Mouse (Mus musculus): ENCODE results near the gene Bloc1s5.

- no peak for TF ChIP-seq ZNF384 (IDR thresholded peaks at IDR 0.05; ENCODE audit: low read depth, low read length)
- TF ChIP-seq MAFK (IDR thresholded peaks at IDR 0.05; ENCODE audit: insufficient read depth, low read depth, low read length) = no peak
- no peak for TF ChIP-seq ZC3H11A (IDR thresholded peaks at IDR 0.05; ENCODE audit: borderline replicate concordance, low read depth, low read length)
Observed at GRCm38 (mm10) chr13:38640961-38641360, 6.1 kb upstream of the Bloc1s5 start.

All from ES-E14 (cell line).